Mouse (Mus musculus): ENCODE results near the gene Ltb4r2. TPM values are rescaled to one million over a fixed set of nuclear protein-coding genes. Genes with fewer than 3 reads are reported as not detected.

Gene Ltb4r2
- polyA plus RNA-seq, 1 experiment from 2014 or later, result 0.08 TPM

DNA sequence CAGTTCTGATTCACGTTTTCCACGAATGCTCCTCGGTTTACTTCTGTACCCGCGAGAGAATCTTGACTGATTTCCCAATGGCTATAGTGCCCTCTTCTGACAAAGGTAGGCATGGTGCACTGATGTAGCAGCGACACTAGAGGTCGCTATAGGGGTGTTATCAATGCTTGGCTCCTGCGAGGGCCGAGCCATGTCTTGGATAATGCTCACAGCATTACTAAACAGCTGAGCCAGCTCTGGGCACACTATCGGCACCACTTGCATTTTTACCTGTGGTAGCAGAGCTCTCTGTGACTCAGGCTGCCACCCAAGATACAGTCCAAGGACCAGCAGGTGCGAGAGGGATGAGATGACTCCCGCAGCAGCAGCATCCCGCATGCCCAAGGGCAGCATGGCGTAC, 20.1 kb downstream of the Ltb4r2 start:
- peak overlapping the region; percentile 13 for H3K4me2 ChIP-seq (replicated peaks; ENCODE audit: low read depth, low read length)
- peak; percentile 58 for ATAC-seq (ENCODE audit: low FRiP score, low TSS enrichment)
- 18% methylated on average over 14 of the region's 14 CpGs for WGBS
- no peaks in the 10 kb centered on the region for H3K36me3 ChIP-seq (ENCODE audit: control insufficient read depth, insufficient read depth, low read length)
- H3K9ac ChIP-seq (ENCODE audit: low read depth, low read length), result no peak overlapping the region
- no peaks in the 10 kb centered on the region for H3K9me3 ChIP-seq (ENCODE audit: control insufficient read depth, low read length)
- H3K4me3 ChIP-seq (ENCODE audit: low read length), result no peak overlapping the region
- H3K4me1 ChIP-seq (ENCODE audit: control insufficient read depth, insufficient read depth, low read length), result peaks cover 4% of the 10 kb centered on the region; the same call in 1 of the 2 replicates
- H3K27ac ChIP-seq (ENCODE audit: low read depth, low read length), result no peak overlapping the region
- peaks cover 7% of the 10 kb centered on the region; the same call in 1 of the 2 replicates for H3K27me3 ChIP-seq (ENCODE audit: control insufficient read depth, insufficient read depth, low read length)

DNA sequence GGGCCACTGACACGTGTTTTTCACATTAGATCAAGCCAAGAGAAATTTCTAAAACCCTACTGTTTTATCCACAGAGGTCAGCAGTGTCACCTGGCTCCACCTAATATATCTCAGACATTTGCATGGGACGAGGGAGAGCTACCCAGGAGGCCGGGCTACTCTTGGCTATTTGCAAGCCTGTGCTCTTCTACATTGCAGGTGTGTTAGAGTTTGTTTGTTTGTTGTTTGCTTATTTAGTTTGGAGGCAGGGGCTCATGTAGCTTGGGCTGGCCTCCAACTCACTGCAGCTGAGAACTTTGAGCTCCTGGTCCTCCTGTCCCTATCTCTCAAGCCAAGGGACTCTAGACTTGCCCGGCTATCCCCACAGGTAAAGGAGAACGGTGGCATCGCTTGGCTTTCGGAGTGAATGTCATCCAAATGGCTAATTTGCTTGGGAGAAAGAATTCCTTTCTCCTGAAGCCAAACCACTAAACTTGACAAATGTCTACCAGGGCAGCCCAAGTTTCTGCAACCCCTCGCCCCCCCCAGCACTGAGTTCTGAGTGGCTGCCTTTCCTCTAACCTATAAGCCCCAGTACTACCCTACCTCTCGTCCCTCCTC, 21.2 kb downstream of the Ltb4r2 start:
- peak overlapping the region; percentile 25; the same call in 1 of the 2 replicates for H3K27ac ChIP-seq (ENCODE audit: low read depth, low read length)
- peaks cover 7% of the 10 kb centered on the region; the same call in 1 of the 2 replicates for H3K27me3 ChIP-seq (ENCODE audit: control insufficient read depth, insufficient read depth, low read length)
- H3K9ac ChIP-seq (ENCODE audit: low read depth, low read length), result peak overlapping the region; percentile 23; the same call in 1 of the 2 replicates
- H3K36me3 ChIP-seq (ENCODE audit: control insufficient read depth, insufficient read depth, low read length), result no peaks in the 10 kb centered on the region
- 48% methylated on average over 9 of the region's 9 CpGs for WGBS
- H3K9me3 ChIP-seq (ENCODE audit: control insufficient read depth, low read length), result no peaks in the 10 kb centered on the region
- H3K4me3 ChIP-seq (ENCODE audit: low read length), result peak overlapping the region; percentile 44
- peak overlapping the region; percentile 66 for H3K4me2 ChIP-seq (replicated peaks; ENCODE audit: low read depth, low read length)
- ATAC-seq (ENCODE audit: low FRiP score, low TSS enrichment), result no peak
- peaks cover 4% of the 10 kb centered on the region; the same call in 1 of the 2 replicates for H3K4me1 ChIP-seq (ENCODE audit: control insufficient read depth, insufficient read depth, low read length)

DNA sequence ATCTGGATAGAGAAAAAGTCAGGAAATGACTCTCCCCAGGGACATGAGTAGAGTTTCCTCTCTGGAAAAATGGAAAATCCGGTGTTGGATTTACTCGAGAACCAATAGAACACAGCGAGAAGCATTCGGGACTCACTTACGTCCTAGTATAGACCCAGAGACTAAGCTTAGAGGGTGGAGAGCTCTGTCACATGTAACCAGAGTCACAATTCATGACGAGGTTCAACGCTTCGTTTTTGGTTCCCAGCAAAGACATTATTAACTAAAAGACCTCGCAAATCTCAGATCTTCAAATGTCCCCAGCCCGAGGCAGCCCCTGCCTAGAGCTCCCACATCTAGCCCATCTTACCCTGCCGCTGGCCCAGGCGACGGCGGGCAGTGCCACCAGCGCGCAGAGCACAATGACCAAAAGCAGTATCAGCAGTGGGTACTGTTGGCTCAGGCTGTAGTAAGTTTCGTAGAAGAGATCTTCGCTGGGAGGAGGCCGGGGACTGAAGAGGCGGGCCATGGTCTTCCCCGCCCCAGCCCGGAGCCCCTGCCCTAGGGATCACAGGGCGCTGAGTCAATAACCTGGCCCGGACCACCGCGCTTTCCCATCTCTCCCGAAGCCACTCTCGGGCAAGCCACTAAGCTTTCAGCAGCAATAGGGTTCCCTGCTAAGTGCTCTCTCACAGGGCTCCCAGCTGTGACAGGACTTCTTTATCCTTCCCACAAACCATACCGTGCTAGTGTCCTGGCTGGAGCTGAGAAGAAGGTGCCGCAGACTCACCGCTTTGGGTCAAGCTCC, 22.1 kb downstream of the Ltb4r2 start:
- H3K27ac ChIP-seq (ENCODE audit: low read depth, low read length), result peak overlapping the region; percentile 76
- no peaks in the 10 kb centered on the region for H3K36me3 ChIP-seq (ENCODE audit: control insufficient read depth, insufficient read depth, low read length)
- H3K27me3 ChIP-seq (ENCODE audit: control insufficient read depth, insufficient read depth, low read length), result peaks cover 7% of the 10 kb centered on the region; the same call in 1 of the 2 replicates
- H3K4me1 ChIP-seq (ENCODE audit: control insufficient read depth, insufficient read depth, low read length), result peaks cover 12% of the 10 kb centered on the region
- H3K4me3 ChIP-seq (ENCODE audit: low read length), result peak overlapping the region; percentile 44
- H3K9ac ChIP-seq (ENCODE audit: low read depth, low read length), result peak overlapping the region; percentile 53
- H3K4me2 ChIP-seq (replicated peaks; ENCODE audit: low read depth, low read length), result peak overlapping the region; percentile 66
- 1% methylated on average over 31 of the region's 31 CpGs for WGBS
- peak; percentile 53 for ATAC-seq (ENCODE audit: low FRiP score, low TSS enrichment)
- no peaks in the 10 kb centered on the region for H3K9me3 ChIP-seq (ENCODE audit: control insufficient read depth, low read length)

DNA sequence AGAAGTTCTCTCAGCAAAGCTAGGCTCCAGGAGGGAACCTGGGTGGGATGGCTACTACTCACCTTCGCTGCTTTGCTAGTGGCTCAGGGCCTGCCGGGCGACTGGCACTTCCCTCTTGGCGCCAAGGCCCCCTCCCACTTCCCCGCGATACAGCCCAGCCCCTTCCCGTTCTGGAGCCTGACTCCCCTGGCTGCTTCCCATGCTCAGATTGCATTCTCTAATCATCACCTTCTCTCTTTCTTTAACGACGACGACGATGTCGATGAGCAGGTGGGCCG, 22.7 kb downstream of the Ltb4r2 start, which contains the start of gene Adcy4:
TSS of gene Adcy4 (minus strand) at position 138 of the 278 bp plus-strand sequence.
- peaks cover 12% of the 10 kb centered on the region for H3K4me1 ChIP-seq (ENCODE audit: control insufficient read depth, insufficient read depth, low read length)

DNA sequence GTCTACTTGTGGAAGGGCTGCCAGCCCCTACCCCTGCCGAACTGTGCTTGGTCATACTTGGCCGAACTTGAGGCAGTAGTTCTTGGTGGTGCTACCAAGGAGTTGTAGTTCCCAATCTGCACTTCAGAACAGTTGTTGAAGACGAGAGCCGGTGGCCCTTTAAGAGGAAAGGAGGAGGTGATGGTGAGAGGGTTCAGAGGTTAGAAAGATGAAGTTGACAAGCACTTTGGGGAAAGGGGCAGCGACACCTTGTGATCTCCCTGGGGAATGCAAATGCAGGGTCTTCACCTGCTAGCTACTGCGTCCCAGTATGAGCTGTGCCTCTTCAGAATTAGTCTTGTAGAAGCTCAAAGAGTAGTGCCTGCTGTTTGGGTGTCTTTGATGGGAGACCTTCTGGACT, 24.0 kb downstream of the Ltb4r2 start:
- no peaks in the 10 kb centered on the region for H3K9me3 ChIP-seq (ENCODE audit: control insufficient read depth, low read length)
- H3K4me2 ChIP-seq (replicated peaks; ENCODE audit: low read depth, low read length), result no peak overlapping the region
- no peak for ATAC-seq (ENCODE audit: low FRiP score, low TSS enrichment)
- whole genome bisulfite sequencing, result 39% methylated on average over 6 of the region's 6 CpGs
- no peaks in the 10 kb centered on the region for H3K36me3 ChIP-seq (ENCODE audit: control insufficient read depth, insufficient read depth, low read length)
- no peak overlapping the region for H3K4me3 ChIP-seq (ENCODE audit: low read length)
- peaks cover 7% of the 10 kb centered on the region; the same call in 1 of the 2 replicates for H3K27me3 ChIP-seq (ENCODE audit: control insufficient read depth, insufficient read depth, low read length)
- peaks cover 12% of the 10 kb centered on the region for H3K4me1 ChIP-seq (ENCODE audit: control insufficient read depth, insufficient read depth, low read length)
- no peak overlapping the region for H3K27ac ChIP-seq (ENCODE audit: low read depth, low read length)
- no peak overlapping the region for H3K9ac ChIP-seq (ENCODE audit: low read depth, low read length)

More for the DNA sequence above, 22.7 kb downstream of the Ltb4r2 start, which contains the start of gene Adcy4:
- Histone ChIP-seq H3K9ac (ENCODE audit: low read depth, low read length) (peak within 1 kb of the TSS; percentile 53), H3K9me3 (ENCODE audit: control insufficient read depth, low read length) (no peaks in the 10 kb centered on the region), H3K27ac (ENCODE audit: low read depth, low read length) (peak within 1 kb of the TSS; percentile 76), H3K27me3 (ENCODE audit: control insufficient read depth, insufficient read depth, low read length) (peaks cover 7% of the 10 kb centered on the region; the same call in 1 of the 2 replicates), H3K4me2 (replicated peaks; ENCODE audit: low read depth, low read length) (peak within 1 kb of the TSS; percentile 66), H3K36me3 (ENCODE audit: control insufficient read depth, insufficient read depth, low read length) (no peaks in the 10 kb centered on the region), H3K4me3 (ENCODE audit: low read length) (peak within 1 kb of the TSS; percentile 44)
- WGBS, result 3% methylated on average over 13 of the region's 13 CpGs
- ATAC-seq (ENCODE audit: low FRiP score, low TSS enrichment), result 0 out of 2 replicates have a peak, but pooled peaks have one; percentile 16

DNA sequence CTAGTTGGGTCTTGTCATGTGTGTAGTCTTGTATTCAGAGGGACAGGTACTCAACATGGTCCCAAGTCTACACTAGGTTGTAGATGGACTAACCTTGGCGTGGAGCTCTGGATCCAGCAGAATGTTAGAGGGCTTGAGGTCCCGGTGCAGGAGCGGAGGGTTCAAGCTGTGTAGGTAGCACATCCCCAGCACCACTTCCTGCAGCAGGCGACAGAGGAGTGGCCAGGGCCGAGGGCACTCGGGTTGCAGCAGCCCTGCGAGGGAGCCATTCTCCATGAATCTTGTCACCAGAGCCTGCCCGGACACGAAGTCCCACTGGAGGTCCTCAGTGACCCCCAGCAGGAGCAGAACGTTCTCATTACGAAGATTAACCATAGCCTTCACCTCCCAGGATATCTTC, 26.5 kb downstream of the Ltb4r2 start:
- no peak overlapping the region for H3K9ac ChIP-seq (ENCODE audit: low read depth, low read length)
- no peak overlapping the region for H3K27ac ChIP-seq (ENCODE audit: low read depth, low read length)
- H3K36me3 ChIP-seq (ENCODE audit: control insufficient read depth, insufficient read depth, low read length), result no peaks in the 10 kb centered on the region
- 27% methylated on average over 11 of the region's 11 CpGs for WGBS
- H3K4me3 ChIP-seq (ENCODE audit: low read length), result peak overlapping the region; percentile 45
- no peak for ATAC-seq (ENCODE audit: low FRiP score, low TSS enrichment)
- H3K4me2 ChIP-seq (replicated peaks; ENCODE audit: low read depth, low read length), result peak overlapping the region; percentile 52
- no peaks in the 10 kb centered on the region for H3K27me3 ChIP-seq (ENCODE audit: control insufficient read depth, insufficient read depth, low read length)
- H3K4me1 ChIP-seq (ENCODE audit: control insufficient read depth, insufficient read depth, low read length), result peaks cover 9% of the 10 kb centered on the region
- H3K9me3 ChIP-seq (ENCODE audit: control insufficient read depth, low read length), result no peaks in the 10 kb centered on the region

DNA sequence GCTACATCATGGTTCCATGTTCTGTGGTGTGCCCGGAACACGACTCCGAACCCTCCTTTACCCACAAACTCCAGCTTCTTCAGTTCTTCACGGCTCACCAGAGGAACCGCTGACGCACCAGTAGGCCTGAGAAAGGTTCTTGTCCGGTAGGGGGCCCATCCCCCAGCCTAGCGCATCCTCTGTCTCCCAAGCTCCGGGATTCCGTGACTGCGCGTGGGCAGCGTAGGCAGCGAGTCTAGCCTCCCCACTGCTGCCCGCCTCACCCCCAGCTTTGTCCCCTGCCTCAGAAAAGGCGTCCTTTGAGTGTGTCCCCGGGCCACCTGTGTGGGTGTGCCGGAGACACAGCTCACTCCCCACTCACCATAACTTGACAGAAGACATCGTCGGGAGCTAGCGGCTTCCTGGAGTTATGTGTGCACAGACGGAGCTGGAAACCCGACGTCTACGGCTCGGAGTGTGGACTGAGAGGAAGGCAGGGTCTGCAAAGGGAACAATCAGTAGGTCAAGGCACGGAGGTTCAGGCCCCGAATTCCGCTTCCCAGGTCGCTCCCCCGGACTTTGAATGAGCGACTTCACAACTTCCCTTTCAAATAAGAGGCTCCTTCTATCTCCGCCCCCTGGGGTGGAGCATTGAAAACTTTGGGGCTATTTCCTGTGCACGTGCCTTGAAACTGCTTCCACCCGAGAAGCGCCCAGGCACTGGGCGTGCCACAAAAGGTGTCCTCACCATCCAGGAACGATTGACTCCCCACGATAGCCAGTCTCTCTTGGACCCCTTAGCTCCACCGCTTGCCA, 27.2 kb downstream of the Ltb4r2 start, which contains the start of gene Ripk3:
TSS of gene Ripk3 (minus strand) at position 610 of the 795 bp plus-strand sequence.
- Histone ChIP-seq H3K27ac (ENCODE audit: low read depth, low read length) (no peak within 1 kb of the TSS), H3K4me3 (ENCODE audit: low read length) (peak within 1 kb of the TSS; percentile 45), H3K36me3 (ENCODE audit: control insufficient read depth, insufficient read depth, low read length) (no peaks in the 10 kb centered on the region), H3K4me1 (ENCODE audit: control insufficient read depth, insufficient read depth, low read length) (peaks cover 7% of the 10 kb centered on the region), H3K4me2 (replicated peaks; ENCODE audit: low read depth, low read length) (peak within 1 kb of the TSS; percentile 52), H3K9me3 (ENCODE audit: control insufficient read depth, low read length) (no peaks in the 10 kb centered on the region), H3K9ac (ENCODE audit: low read depth, low read length) (peak within 1 kb of the TSS; percentile 40; the same call in 1 of the 2 replicates), H3K27me3 (ENCODE audit: control insufficient read depth, insufficient read depth, low read length) (no peaks in the 10 kb centered on the region)
- peak; percentile 24; the same call in 1 of the 2 replicates for ATAC-seq (ENCODE audit: low FRiP score, low TSS enrichment)
- 4% methylated on average over 40 of the region's 40 CpGs for WGBS

DNA sequence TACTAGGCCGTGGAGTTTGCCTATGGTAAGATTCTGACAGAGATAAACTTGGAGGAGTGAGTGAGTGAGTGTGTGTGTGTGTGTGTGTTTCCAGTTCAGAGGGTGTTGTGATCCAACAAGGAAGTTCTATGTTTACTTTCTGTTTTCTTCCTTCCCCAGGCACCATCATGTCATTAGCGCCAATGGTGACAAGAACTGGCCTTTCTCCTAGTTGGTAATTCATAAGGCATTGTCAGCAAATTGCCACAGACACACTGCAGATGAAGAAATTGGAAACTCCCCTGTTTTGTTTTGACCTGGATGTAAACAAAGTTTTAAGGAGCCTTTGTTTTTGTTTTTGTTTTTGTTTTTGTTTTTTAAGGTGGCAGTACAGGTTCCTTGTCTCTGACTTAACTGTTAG, 32.2 kb downstream of the Ltb4r2 start:
- H3K27me3 ChIP-seq (ENCODE audit: control insufficient read depth, insufficient read depth, low read length), result no peaks in the 10 kb centered on the region
- no peak overlapping the region for H3K4me3 ChIP-seq (ENCODE audit: low read length)
- no peaks in the 10 kb centered on the region for H3K4me1 ChIP-seq (ENCODE audit: control insufficient read depth, insufficient read depth, low read length)
- H3K36me3 ChIP-seq (ENCODE audit: control insufficient read depth, insufficient read depth, low read length), result no peaks in the 10 kb centered on the region
- 55% methylated on average over 2 of the region's 2 CpGs for whole genome bisulfite sequencing
- ATAC-seq (ENCODE audit: low FRiP score, low TSS enrichment), result no peak
- H3K4me2 ChIP-seq (replicated peaks; ENCODE audit: low read depth, low read length), result no peak overlapping the region
- no peak overlapping the region for H3K27ac ChIP-seq (ENCODE audit: low read depth, low read length)
- no peak overlapping the region for H3K9ac ChIP-seq (ENCODE audit: low read depth, low read length)
- H3K9me3 ChIP-seq (ENCODE audit: control insufficient read depth, low read length), result no peaks in the 10 kb centered on the region

Measured in kidney, embryonic 14.5 days (tissue).